Mouse (Mus musculus) retina, embryonic 14.5 days (tissue): Measurements from ENCODE around the gene Pde4a.
"Not testable (repeated sequence)": the region's sequence is repeated elsewhere in the genome, so short reads cannot be mapped to it uniquely, and the experiment has no call there.

Experiments used
- DNase-seq: peaks from one replicate; pipeline ENCODE4 v3.0.0-alpha.2; 2015; ENCODE audit warnings: low spot score

Pde4a gene

GRCm38 (mm10) chr9:21244428-21245112 is 79.1 kb downstream of the Pde4a start:
- peak; percentile 50 for DNase-seq

- DNase-seq = no peak
These were observed 79.6 kb downstream of the Pde4a start for GRCm38 (mm10) chr9:21245113-21245487.

GRCm38 (mm10) chr9:21246342-21246741 is 80.8 kb downstream of the Pde4a start:
- no peak for DNase-seq

- peak; percentile 32 for DNase-seq
These were observed 82.8 kb downstream of the Pde4a start, which contains the start of gene S1pr5 for GRCm38 (mm10) chr9:21248326-21248725. Gene S1pr5 (minus strand): TSS chr9:21248443.

GRCm38 (mm10) chr9:21249629-21250508 is 84.4 kb downstream of the Pde4a start:
- DNase-seq = peak; percentile 21

GRCm38 (mm10) chr9:21250509-21250908 is 85.0 kb downstream of the Pde4a start:
- no peak for DNase-seq

GRCm38 (mm10) chr9:21251116-21251735 is 85.7 kb downstream of the Pde4a start:
- DNase-seq = peak; percentile 69

- DNase-seq = no peak
These were observed 89.2 kb downstream of the Pde4a start for GRCm38 (mm10) chr9:21254690-21255089.

GRCm38 (mm10) chr9:21256349-21256748 is 90.8 kb downstream of the Pde4a start:
- not testable (repeated sequence) for DNase-seq

- no peak for DNase-seq
These were observed 95.1 kb downstream of the Pde4a start for GRCm38 (mm10) chr9:21260491-21261040.

- DNase-seq = no peak
These were observed 96.3 kb downstream of the Pde4a start for GRCm38 (mm10) chr9:21261831-21262230.
